Mouse (Mus musculus): ENCODE data around the gene Greb1. TPM values are rescaled to one million over a fixed set of nuclear protein-coding genes. Genes with fewer than 3 reads are reported as not detected.

Greb1 gene
- polyA plus RNA-seq, 1 experiment = 0.48 TPM

DNA sequence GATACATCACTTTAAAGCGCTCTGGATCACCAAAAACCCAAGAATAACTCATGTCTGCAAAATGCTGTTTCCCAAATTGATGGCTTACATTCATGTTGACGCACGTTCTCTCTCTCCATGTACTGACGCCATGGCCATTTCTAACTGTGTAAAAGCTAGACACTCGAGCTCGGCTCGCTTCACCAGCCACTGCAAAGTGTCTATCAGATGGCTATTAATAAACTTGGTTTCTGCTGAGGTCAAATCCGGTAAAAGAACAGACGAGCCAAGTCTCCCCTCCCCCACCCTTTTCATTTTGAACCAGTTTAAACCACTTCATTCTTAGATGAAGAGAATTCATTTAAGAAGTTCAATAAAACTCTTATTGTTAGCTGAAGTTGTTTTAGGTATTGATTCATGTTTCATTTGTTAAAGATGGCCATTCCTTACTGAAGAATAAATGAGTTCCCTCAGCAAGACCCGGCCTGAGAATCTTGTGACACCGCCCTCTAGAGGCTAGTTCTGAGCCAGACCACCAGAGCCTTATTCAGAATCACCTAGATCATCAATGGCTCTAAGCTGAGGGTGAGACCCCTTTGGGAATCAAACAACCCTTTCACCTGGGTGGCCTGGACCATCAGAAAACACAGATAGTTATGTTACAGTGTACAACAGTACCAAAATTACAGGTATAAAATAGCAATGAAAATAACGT lies 161.5 kb downstream of the Greb1 start:
- Histone ChIP-seq H3K27ac (ENCODE audit: insufficient read depth, low read length) (no peak overlapping the region), H3K4me3 (ENCODE audit: insufficient read depth, low read length) (no peak overlapping the region), H3K4me1 (ENCODE audit: control insufficient read depth, insufficient read depth, low read length) (no peaks in the 10 kb centered on the region)
- TF ChIP-seq CTCF (IDR thresholded peaks at IDR 0.05; ENCODE audit: extremely low read depth, insufficient read depth, low read length) (peak; percentile 14; the same call in 1 of the 2 replicates), POLR2A (IDR thresholded peaks at IDR 0.05; ENCODE audit: extremely low read depth, insufficient read depth, low read length) (no peak)

DNA sequence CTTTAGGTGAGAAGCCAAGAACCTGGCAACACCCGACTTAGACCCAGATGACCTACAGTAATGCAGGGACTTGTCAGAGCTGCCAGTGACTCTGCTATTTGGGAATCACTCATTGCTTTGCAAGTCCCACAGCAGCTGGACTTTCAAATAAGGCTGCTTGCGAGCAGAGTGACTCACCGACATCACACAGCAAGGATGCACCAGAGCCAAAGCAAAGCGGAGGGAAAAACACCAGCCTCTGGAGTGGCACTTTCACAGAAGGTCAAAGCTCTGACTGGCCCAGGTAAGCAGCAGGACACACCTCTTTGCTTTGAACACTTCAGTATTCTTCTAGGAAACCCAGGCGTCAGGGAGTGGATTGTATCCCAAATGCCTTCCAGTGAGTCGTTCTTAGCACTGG lies 164.9 kb downstream of the Greb1 start:
- TF ChIP-seq CTCF (IDR thresholded peaks at IDR 0.05; ENCODE audit: extremely low read depth, insufficient read depth, low read length) = no peak
- no peak for TF ChIP-seq POLR2A (IDR thresholded peaks at IDR 0.05; ENCODE audit: extremely low read depth, insufficient read depth, low read length)
- Histone ChIP-seq H3K4me1 (ENCODE audit: control insufficient read depth, insufficient read depth, low read length) (no peaks in the 10 kb centered on the region; the same call in 1 of the 2 replicates), H3K4me3 (ENCODE audit: insufficient read depth, low read length) (no peak overlapping the region), H3K27ac (ENCODE audit: insufficient read depth, low read length) (no peak overlapping the region)

- Histone ChIP-seq H3K4me1 (ENCODE audit: control insufficient read depth, insufficient read depth, low read length) (no peaks in the 10 kb centered on the region; the same call in 1 of the 2 replicates), H3K4me3 (ENCODE audit: insufficient read depth, low read length) (no peak overlapping the region), H3K27ac (ENCODE audit: insufficient read depth, low read length) (no peak overlapping the region)
- TF ChIP-seq CTCF (IDR thresholded peaks at IDR 0.05; ENCODE audit: extremely low read depth, insufficient read depth, low read length) (peak; percentile 71), POLR2A (IDR thresholded peaks at IDR 0.05; ENCODE audit: extremely low read depth, insufficient read depth, low read length) (no peak)
These were observed 166.4 kb downstream of the Greb1 start for GRCm38 (mm10) chr12:16634075-16634813.

DNA sequence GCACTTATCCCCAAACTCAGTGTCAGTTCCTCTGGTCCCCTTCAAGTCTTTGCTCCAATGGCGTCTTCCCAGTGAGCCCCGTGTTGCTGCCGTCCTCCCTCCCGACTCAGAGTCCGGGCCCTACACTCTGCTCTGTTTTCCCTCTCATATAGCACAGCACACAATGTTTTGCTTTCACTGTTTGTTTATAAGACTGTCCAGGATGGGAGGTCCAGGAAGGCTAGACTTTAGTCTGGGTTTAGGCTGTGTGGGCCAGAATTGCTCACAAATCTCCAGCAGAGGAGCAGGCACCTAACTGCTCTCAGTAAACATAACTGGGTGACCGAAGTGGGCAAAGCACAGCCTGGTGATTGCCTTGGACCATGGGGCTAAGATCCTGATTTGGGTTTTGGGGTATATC lies 167.5 kb downstream of the Greb1 start:
- Histone ChIP-seq H3K4me3 (ENCODE audit: insufficient read depth, low read length) (no peak overlapping the region), H3K27ac (ENCODE audit: insufficient read depth, low read length) (no peak overlapping the region), H3K4me1 (ENCODE audit: control insufficient read depth, insufficient read depth, low read length) (no peaks in the 10 kb centered on the region; the same call in 1 of the 2 replicates)
- TF ChIP-seq CTCF (IDR thresholded peaks at IDR 0.05; ENCODE audit: extremely low read depth, insufficient read depth, low read length) (no peak), POLR2A (IDR thresholded peaks at IDR 0.05; ENCODE audit: extremely low read depth, insufficient read depth, low read length) (no peak)

DNA sequence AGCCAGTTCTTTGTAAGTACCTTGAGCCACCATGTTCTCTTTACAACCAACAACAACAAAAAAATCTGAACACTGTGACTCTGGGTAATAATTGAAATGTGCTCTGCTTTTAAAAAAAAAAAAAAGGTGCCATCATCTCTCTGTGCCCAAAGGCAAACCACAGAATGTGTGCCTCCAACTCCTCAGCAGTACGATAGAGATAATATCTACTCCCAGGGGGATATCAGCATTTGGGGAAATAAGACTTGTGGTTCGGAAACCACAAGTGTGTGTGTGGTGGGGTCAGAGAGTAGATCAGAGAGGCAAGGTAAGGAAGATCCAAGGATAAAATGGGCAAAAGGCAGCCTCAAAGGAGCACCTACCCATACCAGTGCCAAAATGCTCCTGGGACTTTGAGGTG lies 169.3 kb downstream of the Greb1 start:
- no peak overlapping the region for H3K27ac ChIP-seq (ENCODE audit: insufficient read depth, low read length)
- H3K4me1 ChIP-seq (ENCODE audit: control insufficient read depth, insufficient read depth, low read length) = no peaks in the 10 kb centered on the region; the same call in 1 of the 2 replicates
- no peak overlapping the region for H3K4me3 ChIP-seq (ENCODE audit: insufficient read depth, low read length)
- TF ChIP-seq POLR2A (IDR thresholded peaks at IDR 0.05; ENCODE audit: extremely low read depth, insufficient read depth, low read length) = no peak
- no peak for TF ChIP-seq CTCF (IDR thresholded peaks at IDR 0.05; ENCODE audit: extremely low read depth, insufficient read depth, low read length)

- Histone ChIP-seq H3K4me1 (ENCODE audit: control insufficient read depth, insufficient read depth, low read length) (no peaks in the 10 kb centered on the region; the same call in 1 of the 2 replicates), H3K27ac (ENCODE audit: insufficient read depth, low read length) (no peak overlapping the region), H3K4me3 (ENCODE audit: insufficient read depth, low read length) (no peak overlapping the region)
- TF ChIP-seq CTCF (IDR thresholded peaks at IDR 0.05; ENCODE audit: extremely low read depth, insufficient read depth, low read length) (no peak), POLR2A (IDR thresholded peaks at IDR 0.05; ENCODE audit: extremely low read depth, insufficient read depth, low read length) (no peak)
These were observed 169.9 kb downstream of the Greb1 start for GRCm38 (mm10) chr12:16630866-16631185.

GRCm38 (mm10) chr12:16630152-16630865 lies 170.4 kb downstream of the Greb1 start:
- TF ChIP-seq POLR2A (IDR thresholded peaks at IDR 0.05; ENCODE audit: extremely low read depth, insufficient read depth, low read length) = no peak
- no peak for TF ChIP-seq CTCF (IDR thresholded peaks at IDR 0.05; ENCODE audit: extremely low read depth, insufficient read depth, low read length)

More at GRCm38 (mm10) chr12:16630152-16630865, 170.4 kb downstream of the Greb1 start:
- H3K27ac ChIP-seq (ENCODE audit: insufficient read depth, low read length) = no peak overlapping the region
- H3K4me1 ChIP-seq (ENCODE audit: control insufficient read depth, insufficient read depth, low read length) = no peaks in the 10 kb centered on the region; the same call in 1 of the 2 replicates
- no peak overlapping the region for H3K4me3 ChIP-seq (ENCODE audit: insufficient read depth, low read length)

Other genes with a start within 250 kb of the Greb1 start
- 18.1 and 18.9 TPM in 2 replicates for gene Lpin1, start 189.9 kb downstream of the Greb1 start, polyA plus RNA-seq (2012; rRNA removed)
- gene Ntsr2, start 147.5 kb downstream of the Greb1 start, polyA plus RNA-seq (2012; rRNA removed) = 316 and 321 TPM in 2 replicates
- gene E2f6, start 10.1 kb upstream of the Greb1 start, polyA plus RNA-seq (2012; rRNA removed) = 38.3 and 40.1 TPM in 2 replicates
- 48.3 and 49.0 TPM in 2 replicates for gene Rock2, start 94.0 kb upstream of the Greb1 start, polyA plus RNA-seq (2012; rRNA removed)
- gene Pqlc3, start 199.5 kb upstream of the Greb1 start, polyA plus RNA-seq (2012; rRNA removed) = 1.9 and 2.9 TPM in 2 replicates
- gene 2410004P03Rik, start 210.8 kb upstream of the Greb1 start, polyA plus RNA-seq (2012; rRNA removed) = 0.62 and 0.88 TPM in 2 replicates

All from cortical plate, adult 2 months (tissue).